Mouse (Mus musculus): ENCODE data around the gene 4930404H24Rik.

DNA sequence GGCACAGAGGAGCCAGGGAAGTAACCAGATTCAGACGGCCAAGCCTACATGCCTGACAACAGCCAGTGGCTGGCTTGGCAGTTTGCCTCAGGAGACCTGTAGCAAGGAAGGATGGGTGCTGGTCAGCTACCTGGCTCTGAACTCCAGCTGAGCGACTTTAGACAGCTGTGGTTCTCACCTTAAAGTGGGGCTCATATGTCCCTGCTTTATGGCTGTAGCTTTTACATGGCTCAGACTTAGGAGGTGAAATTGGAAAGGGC, 10.8 kb upstream of the 4930404H24Rik start:
- TF ChIP-seq EP300 (IDR thresholded peaks at IDR 0.05) = no peak
- no peak for TF ChIP-seq CTCF (IDR thresholded peaks at IDR 0.05)

Measured in lung, postnatal 0 days (tissue).